Mouse (Mus musculus): Measurements from ENCODE around the gene Tnfrsf14.

DNA sequence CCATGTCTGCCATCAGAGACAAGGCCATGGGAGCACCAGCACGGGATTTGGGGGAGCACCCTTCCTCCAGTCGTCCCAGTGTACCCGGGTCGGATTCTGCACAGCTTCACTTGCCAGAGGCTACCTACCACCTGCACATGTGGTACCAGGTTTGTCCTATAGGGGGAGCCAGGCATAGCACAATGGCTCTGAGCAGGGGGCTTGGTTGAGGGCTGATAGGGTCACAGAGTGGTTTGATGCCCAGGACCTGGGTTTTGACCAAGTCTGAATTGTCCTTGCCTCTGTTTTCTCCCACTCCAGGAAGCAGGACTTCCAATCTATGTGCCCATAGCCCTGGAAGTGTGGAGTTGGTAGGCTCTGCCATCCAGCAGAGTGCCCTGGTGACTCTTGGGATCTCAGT, 3.0 kb downstream of the Tnfrsf14 start:
- TF ChIP-seq CTCF (IDR thresholded peaks at IDR 0.05; ENCODE audit: low read depth) (peak; percentile 94), EP300 (IDR thresholded peaks at IDR 0.05; ENCODE audit: low read depth) (no peak)
